Mouse (Mus musculus): ENCODE measurements around the gene Slc28a2. TPM values are rescaled to one million over a fixed set of nuclear protein-coding genes. Genes with fewer than 3 reads are reported as not detected.

The Slc28a2 gene
- polyA plus RNA-seq (2012), result 2.9 and 3.7 TPM in 2 replicates

GRCm38 (mm10) chr2:122426200-122426599 is at the start of gene Slc28a2:
TSS of gene Slc28a2 (plus strand) at chr2:122426477.

GRCm38 (mm10) chr2:122484641-122485040 is 58.4 kb downstream of the Slc28a2 start, which contains the start of gene Gm14085:
TSS of gene Gm14085 (plus strand) at chr2:122484941.

Other genes with a start within 250 kb of the Slc28a2 start
- gene Patl2, start 240.3 kb upstream of the Slc28a2 start, polyA plus RNA-seq (2012), result 0.06 TPM in 1 of 2 replicates, not detected in the other
- gene Terb2, start 240.2 kb upstream of the Slc28a2 start, polyA plus RNA-seq (2012), result 0.04 TPM in 1 of 2 replicates, not detected in the other
- gene Sord, start 191.7 kb upstream of the Slc28a2 start, polyA plus RNA-seq (2012), result 42.9 and 46.2 TPM in 2 replicates
- not detected in 2 replicates for gene Duox2, start 128.0 kb upstream of the Slc28a2 start, polyA plus RNA-seq (2012)
- gene Duoxa2, start 127.6 kb upstream of the Slc28a2 start, polyA plus RNA-seq (2012), result not detected in 2 replicates
- gene Duoxa1, start 112.7 kb upstream of the Slc28a2 start, polyA plus RNA-seq (2012), result not detected in 2 replicates
- not detected in 2 replicates for gene Duox1, start 110.8 kb upstream of the Slc28a2 start, polyA plus RNA-seq (2012)
- 21.4 and 22.9 TPM in 2 replicates for gene Shf, start 57.3 kb upstream of the Slc28a2 start, polyA plus RNA-seq (2012)
- gene Gm14085, start 58.5 kb downstream of the Slc28a2 start, polyA plus RNA-seq (2012), result 0.11 and 0.22 TPM in 2 replicates
- 20.7 and 28.3 TPM in 2 replicates for gene Gatm, start 184.8 kb downstream of the Slc28a2 start, polyA plus RNA-seq (2012)
- 0.62 and 1.1 TPM in 2 replicates for gene AA467197, start 210.5 kb downstream of the Slc28a2 start, polyA plus RNA-seq (2012)

Measured in megakaryocyte-erythroid progenitor cell, adult 5 weeks (primary cell).